Mouse (Mus musculus): ENCODE measurements around the gene Slc35f2. TPM values are rescaled to one million over a fixed set of nuclear protein-coding genes. Genes with fewer than 3 reads are reported as not detected.
A peak's percentile ranks its signal among the peaks of the same experiment; 100 is the strongest.

Gene Slc35f2
- polyA plus RNA-seq (2015; fragmentation: Nextera tagmentation; extraction: Ambion mirVana), result 8.8 and 9.4 TPM in 2 replicates

DNA sequence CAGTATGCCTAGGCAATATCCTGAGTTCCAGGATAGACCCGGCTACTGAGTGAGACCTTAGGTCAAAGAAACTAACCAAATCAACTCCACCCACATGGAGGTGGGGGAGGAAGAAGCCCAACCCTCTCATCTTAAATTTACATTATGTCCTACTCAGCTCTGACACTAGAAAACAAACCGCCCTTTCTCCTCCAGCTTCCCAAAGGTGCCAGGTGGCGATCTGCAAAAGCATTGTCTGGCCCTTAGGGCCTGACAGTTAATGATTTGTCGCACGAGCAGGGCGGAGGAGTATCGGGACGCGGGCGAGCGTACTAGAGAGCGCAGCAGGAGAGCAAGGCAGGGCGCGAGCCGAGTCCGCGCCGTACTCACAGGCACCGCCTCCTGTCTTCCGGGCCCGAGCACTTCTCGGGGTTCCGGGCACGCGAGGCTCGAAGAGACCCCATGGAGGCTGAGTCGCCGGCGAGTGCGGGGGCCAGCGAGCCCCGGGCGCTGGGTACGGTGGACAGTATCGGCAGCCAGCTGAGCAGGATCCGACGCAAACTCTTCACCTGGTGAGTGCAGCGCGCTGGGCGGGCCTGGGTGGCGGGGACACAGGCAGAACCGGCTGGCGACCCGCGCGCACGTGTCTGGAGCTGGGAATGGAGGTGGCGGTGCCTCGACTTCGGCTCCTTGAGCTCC, at the start of gene Slc35f2:
Gene Slc35f2, plus strand, starts transcription at position 195 of the 678 bp plus-strand sequence.
- DNase-seq (ENCODE audit: low spot score), result peak; percentile 52

DNA sequence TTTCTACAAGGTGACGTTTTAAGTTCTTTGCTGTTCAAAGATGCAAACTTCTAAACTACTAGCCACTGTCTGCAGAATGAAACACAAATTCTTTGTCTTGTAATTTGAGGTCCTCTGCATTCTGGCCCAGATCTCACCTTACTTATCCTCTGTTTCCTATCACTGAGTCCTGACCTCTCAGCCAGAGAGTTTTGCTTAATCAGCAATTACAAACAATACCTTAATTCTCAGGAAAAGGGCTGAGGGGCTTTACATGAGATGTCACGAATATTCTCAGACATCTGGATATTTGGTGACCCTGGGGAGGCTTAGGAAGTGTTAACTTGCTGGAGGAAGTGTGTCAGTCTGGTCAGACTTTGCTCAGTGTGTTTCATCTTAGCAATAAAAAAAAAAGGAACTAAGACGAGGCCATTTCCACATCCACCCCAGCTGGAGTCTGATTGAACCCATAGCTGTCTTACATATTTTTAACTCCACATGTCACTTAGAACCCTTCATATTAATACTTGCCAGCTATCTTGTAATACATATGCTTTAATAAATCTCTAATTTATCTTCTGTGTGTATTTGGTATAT, 30.4 kb upstream of the Slc35f2 start:
- no peak for DNase-seq (ENCODE audit: low spot score)

DNA sequence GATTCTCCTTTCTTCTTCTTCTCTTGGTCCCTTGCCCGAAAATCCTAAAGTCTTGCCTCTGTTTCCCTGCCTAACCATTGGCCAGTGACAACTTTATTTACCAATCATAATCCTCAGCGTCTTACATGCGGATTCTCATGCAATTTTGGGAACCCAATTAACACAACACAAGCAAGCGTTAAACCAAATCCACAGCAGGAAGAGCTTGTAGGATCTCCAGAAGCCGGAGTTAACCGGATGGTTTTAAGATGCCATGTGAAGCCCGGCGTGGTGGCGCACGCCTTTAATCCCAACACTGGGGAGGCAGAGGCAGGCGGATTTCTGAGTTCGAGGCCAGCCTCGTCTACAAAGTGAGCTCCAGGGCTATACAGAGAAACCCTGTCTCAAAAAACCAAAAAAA, 20.9 kb upstream of the Slc35f2 start:
- DNase-seq (ENCODE audit: low spot score), result no peak

DNA sequence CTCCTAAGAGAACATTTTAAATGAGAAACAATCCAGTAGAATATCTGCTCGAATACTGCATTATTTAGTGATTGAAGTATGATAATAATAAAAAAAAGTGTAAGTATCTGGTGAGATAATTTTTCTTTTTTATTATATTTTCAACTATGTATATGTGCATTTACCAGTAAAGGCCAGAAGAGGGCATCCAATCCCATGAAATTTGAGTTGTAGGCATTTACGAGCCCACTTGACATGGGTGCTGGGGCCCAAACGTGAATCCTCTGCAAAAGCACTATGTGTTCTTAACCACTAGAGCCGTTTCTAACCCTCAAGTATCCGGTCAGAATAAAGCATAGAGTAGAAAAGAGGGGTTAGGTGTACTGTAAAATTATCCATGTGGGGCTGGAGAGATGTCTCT, 20.4 kb upstream of the Slc35f2 start:
- peak; percentile 19 for DNase-seq (ENCODE audit: low spot score)

DNA sequence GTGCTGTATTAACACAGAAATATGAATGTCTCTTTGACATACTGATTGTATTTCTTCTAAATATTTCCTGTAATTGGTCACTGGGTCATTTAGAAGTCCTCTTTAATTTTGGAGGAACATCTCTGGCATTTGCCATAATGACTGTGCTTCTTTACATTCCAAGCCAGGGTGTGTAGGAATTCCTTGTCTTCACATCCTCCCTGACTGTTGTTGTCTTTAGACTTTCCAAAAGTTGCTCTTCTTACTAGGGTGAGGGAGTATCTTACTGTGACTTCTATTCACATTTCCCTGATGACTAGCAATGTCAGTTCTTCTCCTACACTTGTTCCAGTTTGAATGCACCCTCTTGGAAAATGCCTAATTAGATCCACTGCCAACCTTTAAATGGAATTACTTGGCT, 16.5 kb upstream of the Slc35f2 start:
- DNase-seq (ENCODE audit: low spot score), result no peak

DNA sequence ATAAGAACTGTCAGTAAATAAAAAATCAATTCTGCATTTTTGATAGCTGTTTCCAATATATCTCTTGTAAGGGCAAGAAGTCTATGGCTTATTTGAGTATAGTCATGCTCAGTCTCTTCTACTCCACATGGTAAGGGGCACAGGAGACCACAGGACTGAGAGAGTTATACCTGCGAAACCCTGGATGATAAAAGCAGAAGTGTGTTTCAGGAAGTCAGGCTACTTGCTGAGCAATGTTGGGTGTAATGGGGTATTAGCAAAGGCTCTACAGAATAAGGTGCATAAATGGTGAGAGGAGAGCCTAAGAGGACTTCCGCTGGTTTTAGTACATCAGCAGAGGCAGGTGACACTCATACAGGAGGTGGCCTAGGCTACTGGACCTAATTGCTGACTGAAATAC, 13.2 kb upstream of the Slc35f2 start:
- DNase-seq (ENCODE audit: low spot score), result no peak

DNA sequence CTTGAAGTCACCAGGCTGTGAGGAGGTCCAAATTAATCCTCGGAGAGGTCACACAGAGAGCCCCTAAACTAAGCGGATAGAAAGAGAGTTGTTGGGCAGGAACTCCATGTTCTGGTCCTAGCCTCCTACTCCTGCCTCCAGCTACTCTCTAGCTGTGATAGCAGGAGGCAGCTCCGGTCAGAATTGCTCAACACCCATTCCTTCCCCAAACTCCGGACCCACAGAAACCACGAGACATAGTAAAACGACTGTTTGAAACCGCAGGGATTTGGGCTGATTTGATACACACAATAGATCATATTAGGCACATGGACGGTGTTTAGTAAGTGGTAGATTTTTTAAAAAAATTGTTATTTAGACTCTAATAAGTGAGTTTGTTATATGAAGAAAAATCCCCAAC, 6.6 kb upstream of the Slc35f2 start:
- DNase-seq (ENCODE audit: low spot score), result no peak

DNA sequence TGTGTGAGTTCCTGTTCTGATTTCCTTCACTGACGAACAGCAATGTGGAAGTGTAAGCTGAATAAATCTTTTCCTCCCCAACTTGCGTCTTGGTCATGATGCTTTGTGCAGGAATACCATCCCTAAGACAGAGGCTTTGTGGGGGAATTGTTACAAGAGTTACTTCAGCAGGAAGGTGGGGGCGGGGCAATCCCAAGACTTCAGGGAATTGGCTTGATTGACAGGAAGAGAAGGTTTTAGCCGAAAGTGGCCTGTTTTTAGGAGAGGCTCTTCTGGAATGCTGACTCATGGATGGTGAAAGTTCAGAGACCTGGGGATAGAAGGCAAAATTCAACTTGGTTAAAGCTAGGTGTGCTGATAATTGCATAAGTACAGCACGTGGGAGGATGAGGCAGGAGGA, 2.9 kb upstream of the Slc35f2 start:
- no peak for DNase-seq (ENCODE audit: low spot score)

DNA sequence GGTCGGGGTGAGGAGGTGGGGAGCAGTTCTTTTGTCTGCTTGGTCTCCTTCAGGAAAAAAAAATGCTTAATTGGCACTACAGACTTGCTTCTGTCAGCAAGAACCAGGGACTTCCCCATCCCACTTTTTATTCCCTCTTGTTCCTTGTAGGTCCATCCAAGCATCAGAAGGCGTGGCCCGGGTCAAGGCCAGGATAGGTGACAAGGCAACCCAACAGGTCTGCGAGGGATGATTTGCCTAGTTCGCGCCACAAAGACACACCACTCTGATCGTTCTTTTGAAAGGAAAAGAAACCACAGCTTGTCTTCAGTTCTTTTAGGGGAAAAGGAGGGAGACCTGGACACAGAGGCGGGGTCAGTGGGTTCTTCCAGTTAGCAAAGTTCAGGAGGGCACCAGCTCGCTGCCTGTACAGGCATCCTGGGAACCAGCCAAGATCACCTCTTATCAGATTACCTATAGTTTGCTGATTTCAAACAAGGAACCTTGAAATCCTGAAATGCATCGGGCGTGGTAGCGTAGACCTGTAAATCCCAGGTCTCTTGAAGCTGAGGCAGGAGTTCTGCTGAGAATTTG, 481 bp upstream of the Slc35f2 start:
- DNase-seq (ENCODE audit: low spot score), result no peak

DNA sequence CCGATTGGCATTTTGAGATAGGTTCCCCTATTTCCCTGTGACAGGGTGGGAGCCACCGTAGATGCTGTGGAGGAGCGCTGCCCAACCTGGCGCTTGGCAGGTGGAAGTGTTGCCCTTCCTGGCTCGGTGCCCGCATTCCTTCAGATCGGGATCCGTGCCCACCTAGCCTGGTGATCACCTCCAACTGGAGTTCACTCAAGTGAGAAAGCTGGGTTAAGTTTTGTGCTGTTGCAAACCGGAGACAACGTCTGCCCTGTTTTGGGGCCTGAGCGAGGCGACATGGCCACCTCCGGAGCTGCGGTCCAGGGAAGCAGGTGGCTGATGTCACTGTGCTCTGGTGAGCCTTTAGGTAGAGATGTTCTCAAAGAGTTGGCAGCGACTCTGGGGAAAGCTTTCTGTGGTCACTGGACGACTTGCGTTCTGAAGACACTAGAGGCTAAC, 803 bp downstream of the Slc35f2 start:
- no peak for DNase-seq (ENCODE audit: low spot score)

DNA sequence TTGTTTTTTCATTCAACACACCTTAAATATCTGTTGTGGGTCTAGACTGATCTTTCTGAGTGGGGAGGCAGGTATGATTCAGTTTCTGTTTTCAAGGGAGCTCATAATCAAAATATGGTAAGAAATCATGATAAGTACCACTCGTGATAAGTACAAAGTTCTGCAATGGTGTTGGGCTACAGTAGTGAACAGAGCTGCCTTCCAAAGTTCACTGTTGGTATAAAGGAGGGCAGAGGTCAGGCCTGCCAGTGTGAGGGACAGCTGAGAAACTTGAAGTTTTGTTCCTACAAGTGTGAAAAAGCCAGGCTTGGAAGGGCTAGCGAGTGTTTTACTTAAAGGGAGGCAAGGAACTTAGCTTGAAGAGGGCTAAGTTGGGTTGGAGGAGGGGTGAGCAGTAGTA, 4.2 kb downstream of the Slc35f2 start:
- DNase-seq (ENCODE audit: low spot score), result no peak

DNA sequence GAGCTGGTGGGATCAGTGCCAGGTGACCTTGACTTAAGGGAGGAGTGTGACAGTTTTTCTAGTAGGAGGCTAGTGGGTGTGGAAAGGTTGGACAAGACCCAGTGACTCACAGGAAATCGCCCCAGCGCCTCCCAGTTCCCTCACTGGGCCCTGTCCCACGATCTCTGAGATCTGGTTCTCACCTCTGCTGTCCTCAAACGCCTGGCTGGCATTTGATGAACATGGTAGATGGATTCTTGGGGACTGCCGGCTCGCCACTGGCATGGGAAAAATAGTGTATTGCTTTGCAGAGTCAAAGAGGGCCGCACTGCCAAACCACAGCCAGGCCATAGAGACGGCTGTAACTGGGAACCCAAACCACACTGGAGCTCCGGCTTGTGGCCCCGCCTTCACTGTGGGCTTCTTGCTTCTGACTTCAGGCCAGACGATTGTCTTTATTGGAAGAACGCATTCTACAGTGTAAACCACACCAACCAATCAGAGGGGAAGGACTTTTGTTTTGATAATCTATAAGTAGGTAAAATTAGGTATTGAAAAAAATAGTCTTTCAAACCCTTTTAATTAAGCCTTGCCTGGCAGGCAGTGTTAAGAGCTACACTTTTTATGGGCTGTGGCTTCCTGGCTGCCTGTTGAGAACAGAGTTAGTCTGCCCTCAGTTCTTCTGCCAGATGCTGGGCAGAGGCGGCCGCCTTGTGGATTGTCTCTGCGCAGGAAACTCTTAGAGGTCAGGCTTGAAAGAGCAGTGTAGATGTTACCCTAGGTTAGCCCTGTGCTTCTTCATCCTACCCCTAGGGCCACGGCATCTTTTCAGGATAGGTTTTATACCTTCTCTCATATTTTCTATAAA, 15.4 kb downstream of the Slc35f2 start:
- DNase-seq (ENCODE audit: low spot score), result no peak

DNA sequence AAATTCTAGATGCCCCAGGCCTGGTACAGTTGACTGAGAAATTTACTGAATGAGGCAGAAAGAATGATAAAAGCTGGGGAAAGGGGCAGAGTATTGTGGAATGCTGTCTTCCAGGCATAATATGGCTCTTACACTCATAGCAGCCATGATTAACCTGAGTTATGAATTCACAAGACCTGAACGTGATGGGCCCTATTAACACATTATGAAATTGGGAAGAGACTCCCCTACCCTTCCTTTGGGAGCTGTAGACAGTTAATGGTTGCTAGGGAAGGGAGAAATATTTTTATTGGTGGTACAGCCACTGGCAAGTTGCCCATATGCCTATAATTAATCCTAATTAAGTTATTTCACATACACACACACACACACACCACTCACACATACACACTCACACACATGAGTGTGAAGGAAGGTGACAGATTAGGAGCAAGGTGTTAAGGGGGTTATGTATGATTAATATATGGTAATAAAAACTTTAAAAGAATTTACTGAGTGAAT, 22.5 kb downstream of the Slc35f2 start:
- no peak for DNase-seq (ENCODE audit: low spot score)

DNA sequence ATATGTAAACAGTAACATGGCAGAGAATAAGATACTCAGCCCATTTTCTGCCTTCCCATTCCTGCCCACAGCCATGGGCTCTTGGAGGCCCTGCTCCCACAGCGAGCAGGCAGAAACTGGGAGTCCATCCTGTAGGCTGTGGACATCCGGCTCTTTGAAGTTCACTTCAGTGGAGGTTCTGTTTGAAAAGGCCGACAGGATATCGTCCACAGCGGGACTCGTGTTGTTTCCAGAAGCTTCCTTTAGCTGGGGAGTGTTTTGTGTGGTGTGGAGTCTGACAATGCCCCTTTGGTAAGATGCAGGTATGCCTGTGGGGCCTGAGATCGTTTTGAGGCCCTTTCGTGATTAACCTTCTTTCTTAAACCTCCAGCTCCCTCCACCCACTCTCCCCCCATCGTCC, 23.2 kb downstream of the Slc35f2 start:
- no peak for DNase-seq (ENCODE audit: low spot score)

DNA sequence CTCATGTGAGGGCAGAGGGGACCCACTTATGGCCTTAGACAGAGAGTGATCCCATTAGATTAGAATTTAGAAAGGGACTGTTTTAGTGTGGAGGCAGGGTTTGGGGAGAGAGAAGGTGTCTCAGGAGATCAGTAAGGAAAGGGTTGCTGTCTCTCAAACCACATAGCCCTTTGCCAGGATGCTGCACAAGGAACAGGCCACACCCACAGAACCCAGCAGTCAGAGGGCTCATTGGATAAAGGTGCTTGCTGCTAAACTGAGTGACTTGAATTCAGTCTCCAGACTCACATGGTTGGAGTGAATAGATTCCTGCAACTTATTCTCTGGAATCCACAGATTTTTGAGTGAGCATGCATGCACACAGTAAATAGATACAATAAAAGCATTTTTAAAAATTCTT, 24.0 kb downstream of the Slc35f2 start:
- no peak for DNase-seq (ENCODE audit: low spot score)

DNA sequence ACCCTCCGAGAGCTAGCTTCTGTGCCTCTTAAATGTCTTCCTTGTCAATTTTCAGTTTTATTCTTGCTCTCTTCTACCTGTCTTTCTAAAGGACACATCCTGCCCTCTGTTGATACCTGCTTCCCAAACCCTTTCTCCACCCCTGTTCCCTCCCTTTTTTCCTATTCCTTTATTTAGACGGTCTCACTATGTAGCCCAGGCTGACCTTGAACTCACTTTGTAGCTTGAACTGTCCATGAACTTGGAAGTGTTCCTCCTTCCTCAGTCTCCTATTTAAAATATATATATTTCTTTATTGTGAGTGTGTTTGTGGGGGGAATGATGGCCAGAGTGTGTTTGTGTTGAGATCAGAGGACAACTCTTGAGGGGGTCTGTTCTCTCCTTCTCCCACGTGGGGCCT, 25.0 kb downstream of the Slc35f2 start:
- DNase-seq (ENCODE audit: low spot score), result no peak

DNA sequence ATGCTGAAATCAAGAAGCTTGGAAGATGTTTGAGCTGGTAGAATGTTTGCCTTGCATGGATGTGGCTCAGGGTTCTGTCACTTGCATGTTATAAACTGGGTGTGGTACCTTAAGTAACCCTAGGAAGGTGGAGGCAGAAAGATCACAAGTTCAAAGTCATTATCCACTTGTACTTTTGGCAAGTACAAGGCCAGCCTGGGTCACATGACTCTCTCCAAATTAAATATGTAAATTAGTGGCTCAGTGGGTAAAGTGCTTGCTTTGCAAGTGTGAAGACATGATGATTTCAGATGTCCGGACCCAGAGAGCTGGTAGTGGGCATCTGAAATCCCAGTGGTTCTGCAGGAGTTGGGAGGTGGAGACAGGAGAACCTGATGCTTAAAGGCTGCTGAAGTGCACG, 25.8 kb downstream of the Slc35f2 start:
- DNase-seq (ENCODE audit: low spot score), result no peak

DNA sequence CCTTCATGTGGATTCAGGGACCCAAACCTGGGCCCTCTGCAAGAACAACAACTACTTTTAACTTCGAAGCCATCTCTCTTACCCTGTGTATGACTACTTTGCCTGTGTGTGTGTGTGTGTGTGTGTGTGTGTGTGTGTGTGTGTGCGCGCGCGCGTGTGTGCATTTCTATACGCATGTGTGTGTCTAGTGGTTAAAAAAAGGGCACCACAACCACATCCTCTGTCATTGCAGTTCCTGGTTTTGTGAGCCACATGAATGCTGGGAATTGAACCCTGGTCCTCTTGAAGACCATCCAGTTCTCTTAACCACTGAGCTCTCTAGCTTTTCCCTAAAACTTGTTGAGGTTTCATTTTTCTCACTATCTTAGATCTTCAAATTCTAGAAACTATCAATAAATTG, 31.6 kb downstream of the Slc35f2 start:
- no peak for DNase-seq (ENCODE audit: low spot score)

DNA sequence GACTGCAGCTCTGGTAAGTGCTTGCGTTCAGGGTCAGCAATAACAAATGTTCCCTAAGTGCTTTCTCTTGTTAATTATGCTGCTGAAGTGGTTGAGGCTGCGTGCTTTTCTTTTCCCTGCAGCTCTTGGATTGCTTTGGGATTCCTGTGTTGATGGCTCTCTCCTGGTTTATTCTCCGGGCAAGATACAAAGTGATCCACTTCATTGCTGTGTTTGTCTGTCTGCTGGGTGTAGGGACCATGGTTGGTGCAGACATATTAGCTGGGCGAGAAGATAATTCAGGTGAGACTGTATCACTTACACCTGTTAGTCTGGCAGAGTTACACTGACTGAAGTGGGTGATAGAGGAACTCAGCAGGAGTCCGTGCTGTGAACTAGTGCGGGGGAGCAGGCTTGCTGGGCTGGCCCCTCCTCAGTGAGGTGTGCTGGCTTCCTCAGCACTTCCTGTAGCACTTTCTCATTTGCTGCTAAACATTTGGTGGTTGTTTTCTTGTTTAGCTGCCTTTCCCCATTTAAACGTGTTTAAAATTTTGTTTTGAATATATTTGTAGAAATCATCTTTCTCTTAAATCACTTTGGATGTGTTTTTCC, 35.3 kb downstream of the Slc35f2 start:
- peak; percentile 39 for DNase-seq (ENCODE audit: low spot score)

DNA sequence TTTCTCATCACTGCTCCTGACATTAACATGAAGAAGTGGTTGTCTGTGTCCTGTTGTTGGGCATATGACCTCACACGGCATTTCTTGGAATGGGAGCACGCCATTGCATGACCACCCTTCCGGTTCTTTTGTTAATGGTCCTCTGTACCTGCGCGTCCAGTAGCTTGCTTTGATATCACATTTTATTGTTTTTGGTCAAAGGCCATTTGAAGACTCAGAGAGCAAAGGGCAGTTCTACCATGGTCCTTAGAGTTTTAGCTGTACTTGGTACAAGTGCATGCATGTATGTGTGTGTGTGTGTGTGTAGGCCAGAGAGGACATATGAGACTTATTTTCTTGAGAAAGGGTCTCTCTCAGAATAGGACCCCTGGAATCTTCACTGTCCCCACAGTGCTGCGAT, 42.1 kb downstream of the Slc35f2 start:
- DNase-seq (ENCODE audit: low spot score), result no peak

DNA sequence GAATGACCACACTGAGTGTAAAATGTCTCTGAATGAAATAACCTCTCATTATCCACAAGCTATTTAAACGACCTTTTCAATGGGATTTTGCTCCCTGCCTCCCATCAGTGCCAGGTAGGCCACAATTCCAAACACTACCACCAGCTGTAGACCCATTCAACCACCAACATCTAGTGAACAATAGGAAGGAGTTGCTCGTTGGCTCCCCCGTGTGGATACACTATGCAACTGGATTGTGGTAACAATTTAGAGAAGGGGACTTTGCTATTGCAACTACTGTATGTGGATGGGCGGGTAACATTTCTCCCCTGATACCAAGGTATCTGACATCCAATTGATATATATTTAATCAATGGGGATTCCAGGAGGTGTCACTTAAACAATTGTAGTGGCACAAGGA, 47.4 kb downstream of the Slc35f2 start:
- peak; percentile 61 for DNase-seq (ENCODE audit: low spot score)

DNA sequence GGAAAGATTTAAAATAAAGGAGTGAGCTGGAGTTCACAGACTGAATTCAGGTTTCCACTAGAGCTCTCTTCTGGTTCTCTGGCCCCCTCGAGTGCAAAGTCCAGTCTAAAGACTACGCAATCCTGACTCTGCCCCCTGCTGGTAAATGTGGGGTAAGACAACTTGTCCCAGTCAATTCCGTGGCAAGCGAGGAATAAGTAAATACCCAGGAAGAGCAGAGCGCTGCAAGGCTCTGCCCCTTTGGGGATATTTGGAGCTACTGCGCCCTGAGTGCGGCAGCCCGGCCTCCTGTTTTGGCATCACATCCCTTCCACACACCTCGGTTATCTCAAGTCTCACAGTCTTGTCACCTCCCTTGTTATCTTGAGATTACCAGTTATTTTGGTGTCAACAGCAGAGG, 54.0 kb downstream of the Slc35f2 start:
- DNase-seq (ENCODE audit: low spot score), result peak; percentile 38

All from thymus, postnatal 0 days (tissue).